Mouse (Mus musculus): ENCODE data around the gene Eras. TPM values are rescaled to one million over a fixed set of nuclear protein-coding genes. Genes with fewer than 3 reads are reported as not detected.

The Eras gene
- not detected in 2 replicates for total RNA-seq (2014; rRNA removed)
- polyA plus RNA-seq (2012; rRNA removed) = not detected in 2 replicates

DNA sequence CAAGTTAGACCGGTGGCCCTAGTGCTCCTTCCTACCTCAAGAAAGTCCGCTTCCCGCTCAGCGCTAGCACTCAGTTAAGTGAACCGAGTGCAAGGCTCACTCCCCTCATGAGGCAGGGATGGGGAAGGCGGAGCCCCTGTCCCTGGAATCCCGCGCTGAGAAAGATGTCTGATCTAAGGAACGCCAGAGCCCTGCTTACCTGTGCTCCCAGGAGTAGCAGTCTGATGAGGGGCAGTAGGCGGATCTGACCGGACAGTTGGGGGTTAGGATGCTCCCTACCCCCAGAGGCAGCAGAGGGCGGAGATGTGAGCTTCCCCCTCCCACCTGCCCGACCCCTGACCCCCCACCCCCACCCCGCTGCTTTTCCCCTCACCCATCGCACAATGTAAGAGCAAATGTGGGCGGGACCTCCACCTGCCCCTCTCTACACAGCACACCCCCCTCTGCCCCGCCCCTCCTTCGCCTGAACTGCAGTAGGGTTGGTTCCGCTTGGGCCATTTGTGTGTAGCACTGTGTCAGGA, at the start of gene Eras:
Gene Eras, minus strand, starts transcription at position 338 of the 521 bp plus-strand sequence.
- 26% methylated on average over 19 of the region's 19 CpGs for WGBS
- no peaks in the 10 kb centered on the region; the same call in 1 of the 2 replicates for H3K36me3 ChIP-seq (ENCODE audit: control insufficient read depth, insufficient read depth, low read length)
- no peak for DNase-seq (ENCODE audit: extremely low read depth, low read depth, low spot score)
- H3K9ac ChIP-seq (ENCODE audit: low read depth, low read length) = no peak within 1 kb of the TSS
- no peak within 1 kb of the TSS for H3K4me3 ChIP-seq (ENCODE audit: insufficient read depth, low read depth, low read length)
- no peaks in the 10 kb centered on the region for H3K4me1 ChIP-seq (ENCODE audit: control insufficient read depth, insufficient read depth, low read length)
- no peak within 1 kb of the TSS for H3K27ac ChIP-seq (replicated peaks; ENCODE audit: insufficient read depth, low read depth, low read length)
- H3K27me3 ChIP-seq (ENCODE audit: control insufficient read depth, insufficient read depth, low read length) = 0 out of 2 replicates have a peak, but pooled peaks cover 2% of the 10 kb centered on the region
- no peaks in the 10 kb centered on the region for H3K79me2 ChIP-seq (ENCODE audit: control insufficient read depth, insufficient read depth, low read length)
- TF ChIP-seq CTCF (IDR thresholded peaks at IDR 0.05; ENCODE audit: low read depth, low read length) (no peak), POLR2A (IDR thresholded peaks at IDR 0.05; ENCODE audit: extremely low read depth, insufficient read depth, low read length) (no peak)

DNA sequence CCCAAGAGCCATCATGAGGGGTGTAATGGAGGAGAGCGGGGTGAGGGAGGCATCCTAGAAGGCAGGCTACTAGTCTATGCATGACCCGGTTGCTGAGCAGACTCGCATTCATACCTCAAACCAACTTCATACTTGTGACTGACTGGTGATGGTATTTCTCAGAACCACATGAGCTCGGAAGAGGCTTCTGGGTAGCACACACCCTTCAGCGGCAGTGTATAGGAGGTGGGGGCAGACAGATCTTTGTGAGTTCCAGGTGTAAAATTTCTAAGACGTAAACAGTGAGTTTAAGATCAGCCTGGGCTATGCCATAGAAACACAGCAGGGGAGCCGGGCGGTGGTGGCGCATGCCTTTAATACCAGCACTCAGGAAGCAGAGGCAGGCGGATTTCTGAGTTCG, 49.5 kb upstream of the Eras start, which contains the start of gene Gata1:
Gene Gata1, minus strand, starts transcription at position 180 of the 400 bp plus-strand sequence.
- H3K9ac ChIP-seq (ENCODE audit: low read depth, low read length) = no peak within 1 kb of the TSS
- 87% methylated on average over 11 of the region's 11 CpGs for WGBS
- no peaks in the 10 kb centered on the region for H3K36me3 ChIP-seq (ENCODE audit: control insufficient read depth, insufficient read depth, low read length)
- DNase-seq (ENCODE audit: extremely low read depth, low read depth, low spot score) = no peak
- TF ChIP-seq CTCF (IDR thresholded peaks at IDR 0.05; ENCODE audit: low read depth, low read length) (no peak), POLR2A (IDR thresholded peaks at IDR 0.05; ENCODE audit: extremely low read depth, insufficient read depth, low read length) (no peak)
- H3K4me1 ChIP-seq (ENCODE audit: control insufficient read depth, insufficient read depth, low read length) = no peaks in the 10 kb centered on the region
- H3K4me3 ChIP-seq (ENCODE audit: insufficient read depth, low read depth, low read length) = no peak within 1 kb of the TSS
- H3K79me2 ChIP-seq (ENCODE audit: control insufficient read depth, insufficient read depth, low read length) = no peaks in the 10 kb centered on the region
- no peaks in the 10 kb centered on the region for H3K27me3 ChIP-seq (ENCODE audit: control insufficient read depth, insufficient read depth, low read length)
- no peak within 1 kb of the TSS for H3K27ac ChIP-seq (replicated peaks; ENCODE audit: insufficient read depth, low read depth, low read length)

DNA sequence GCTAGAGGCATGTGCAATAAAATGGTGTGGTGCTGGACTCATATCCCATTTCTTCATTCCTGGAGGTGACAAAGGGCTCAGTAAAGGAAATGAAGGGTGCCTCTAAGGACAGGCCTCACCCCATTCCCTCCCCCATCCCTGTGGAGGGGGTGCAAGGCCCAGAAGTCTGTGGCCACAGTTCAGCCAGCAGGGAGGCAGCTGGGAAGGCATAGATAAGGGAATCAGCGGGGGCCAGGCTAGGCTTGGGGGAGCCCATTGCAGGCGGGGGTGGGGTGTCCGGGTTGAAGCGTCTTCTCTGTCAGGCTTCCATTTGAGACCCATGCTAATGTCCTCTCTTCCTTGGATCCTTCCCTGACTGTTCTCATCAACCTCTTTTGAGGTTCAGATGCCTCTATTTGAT, 42.9 kb upstream of the Eras start:
- DNase-seq (ENCODE audit: extremely low read depth, low read depth, low spot score) = no peak
- Histone ChIP-seq H3K4me3 (ENCODE audit: insufficient read depth, low read depth, low read length) (no peak overlapping the region), H3K36me3 (ENCODE audit: control insufficient read depth, insufficient read depth, low read length) (no peaks in the 10 kb centered on the region), H3K9ac (ENCODE audit: low read depth, low read length) (no peak overlapping the region), H3K79me2 (ENCODE audit: control insufficient read depth, insufficient read depth, low read length) (no peaks in the 10 kb centered on the region), H3K27ac (replicated peaks; ENCODE audit: insufficient read depth, low read depth, low read length) (no peak overlapping the region), H3K4me1 (ENCODE audit: control insufficient read depth, insufficient read depth, low read length) (no peaks in the 10 kb centered on the region), H3K27me3 (ENCODE audit: control insufficient read depth, insufficient read depth, low read length) (no peaks in the 10 kb centered on the region)
- TF ChIP-seq POLR2A (IDR thresholded peaks at IDR 0.05; ENCODE audit: extremely low read depth, insufficient read depth, low read length) = no peak
- TF ChIP-seq CTCF (IDR thresholded peaks at IDR 0.05; ENCODE audit: low read depth, low read length) = no peak
- WGBS = 64% methylated on average over 4 of the region's 4 CpGs

DNA sequence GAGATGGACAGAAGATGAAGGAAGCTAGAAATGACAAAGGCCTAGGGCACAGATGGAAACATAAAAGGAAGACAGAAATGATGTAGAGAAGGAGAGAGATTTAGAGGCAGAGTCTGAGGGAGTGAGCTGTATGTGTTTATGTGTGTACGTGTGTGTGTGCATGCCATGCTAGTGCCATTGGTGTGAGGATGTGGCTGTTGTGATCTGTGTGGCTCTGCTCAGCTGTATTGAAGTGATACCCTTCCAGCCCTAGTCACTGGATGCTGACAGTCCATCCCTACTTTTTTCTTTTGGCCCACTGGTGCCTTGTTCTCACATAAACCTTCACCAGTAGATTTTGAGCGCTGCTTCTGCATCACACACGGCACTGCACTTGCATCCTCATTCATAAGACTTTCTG, 40.5 kb upstream of the Eras start:
- H3K27ac ChIP-seq (replicated peaks; ENCODE audit: insufficient read depth, low read depth, low read length) = no peak overlapping the region

DNA sequence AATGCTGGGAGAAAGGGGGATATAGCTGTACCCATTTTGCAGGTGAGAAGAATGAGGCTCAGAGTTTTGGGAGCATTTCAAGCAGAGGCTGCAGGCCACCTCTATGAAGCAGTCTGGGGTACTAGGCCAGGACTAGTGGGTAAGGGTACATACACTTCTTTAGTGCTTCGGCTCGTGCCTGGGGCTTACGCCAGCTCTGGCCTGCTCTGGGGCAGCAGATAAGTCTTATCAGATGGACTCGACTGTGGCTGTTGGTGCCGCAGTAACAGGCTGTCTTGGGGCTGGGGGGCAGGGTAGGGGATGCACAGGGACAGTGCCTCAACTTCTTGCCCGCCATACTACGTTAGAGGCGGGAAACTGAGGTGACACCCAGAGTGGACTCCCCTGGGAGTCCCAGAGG, 39.8 kb upstream of the Eras start:
- Histone ChIP-seq H3K79me2 (ENCODE audit: control insufficient read depth, insufficient read depth, low read length) (no peaks in the 10 kb centered on the region), H3K27me3 (ENCODE audit: control insufficient read depth, insufficient read depth, low read length) (no peaks in the 10 kb centered on the region), H3K9ac (ENCODE audit: low read depth, low read length) (no peak overlapping the region), H3K4me1 (ENCODE audit: control insufficient read depth, insufficient read depth, low read length) (no peaks in the 10 kb centered on the region), H3K36me3 (ENCODE audit: control insufficient read depth, insufficient read depth, low read length) (no peaks in the 10 kb centered on the region), H3K4me3 (ENCODE audit: insufficient read depth, low read depth, low read length) (no peak overlapping the region), H3K27ac (replicated peaks; ENCODE audit: insufficient read depth, low read depth, low read length) (no peak overlapping the region)
- no peak for DNase-seq (ENCODE audit: extremely low read depth, low read depth, low spot score)
- TF ChIP-seq CTCF (IDR thresholded peaks at IDR 0.05; ENCODE audit: low read depth, low read length) (no peak), POLR2A (IDR thresholded peaks at IDR 0.05; ENCODE audit: extremely low read depth, insufficient read depth, low read length) (no peak)
- WGBS = 77% methylated on average over 8 of the region's 8 CpGs

More for the DNA sequence above, 40.5 kb upstream of the Eras start:
- H3K4me1 ChIP-seq (ENCODE audit: control insufficient read depth, insufficient read depth, low read length) = no peaks in the 10 kb centered on the region
- H3K9ac ChIP-seq (ENCODE audit: low read depth, low read length) = no peak overlapping the region
- TF ChIP-seq POLR2A (IDR thresholded peaks at IDR 0.05; ENCODE audit: extremely low read depth, insufficient read depth, low read length) (no peak), CTCF (IDR thresholded peaks at IDR 0.05; ENCODE audit: low read depth, low read length) (no peak)
- H3K36me3 ChIP-seq (ENCODE audit: control insufficient read depth, insufficient read depth, low read length) = no peaks in the 10 kb centered on the region
- H3K4me3 ChIP-seq (ENCODE audit: insufficient read depth, low read depth, low read length) = no peak overlapping the region
- no peaks in the 10 kb centered on the region for H3K79me2 ChIP-seq (ENCODE audit: control insufficient read depth, insufficient read depth, low read length)
- H3K27me3 ChIP-seq (ENCODE audit: control insufficient read depth, insufficient read depth, low read length) = no peaks in the 10 kb centered on the region
- no peak for DNase-seq (ENCODE audit: extremely low read depth, low read depth, low spot score)
- WGBS = 92% methylated on average over 3 of the region's 3 CpGs

DNA sequence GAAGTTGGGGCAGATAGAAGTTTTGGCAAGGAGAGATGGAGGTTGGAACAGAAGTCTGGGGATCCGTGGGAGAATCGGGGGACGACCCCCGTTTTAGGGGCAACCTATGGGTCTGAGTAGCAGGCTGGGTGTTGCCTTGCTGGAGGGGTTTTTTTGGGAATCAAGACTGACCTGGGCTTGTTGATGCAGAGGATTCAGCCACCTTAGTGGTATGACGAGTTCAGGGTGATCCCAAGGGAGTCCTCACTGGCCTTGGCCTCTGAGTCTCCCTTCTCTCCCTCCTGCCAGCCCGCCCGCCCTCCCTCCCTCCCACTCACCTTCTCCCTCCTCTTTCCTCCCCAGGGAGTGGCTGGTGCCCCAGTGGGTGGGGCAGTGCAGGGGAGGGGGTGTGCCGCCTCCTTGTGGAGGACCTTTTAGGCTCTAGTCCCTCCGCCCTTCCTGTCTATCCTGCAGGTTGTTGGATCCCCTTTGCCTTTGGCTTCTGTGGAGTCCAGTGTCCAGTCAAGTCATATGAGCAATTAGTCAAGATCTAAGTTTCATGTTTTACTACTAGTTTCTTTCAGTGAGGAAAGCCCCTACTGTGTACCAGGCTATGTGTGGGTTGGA, 39.3 kb upstream of the Eras start:
- DNase-seq (ENCODE audit: extremely low read depth, low read depth, low spot score) = no peak
- TF ChIP-seq POLR2A (IDR thresholded peaks at IDR 0.05; ENCODE audit: extremely low read depth, insufficient read depth, low read length) (no peak), CTCF (IDR thresholded peaks at IDR 0.05; ENCODE audit: low read depth, low read length) (no peak)
- 79% methylated on average over 8 of the region's 9 CpGs for WGBS
- Histone ChIP-seq H3K79me2 (ENCODE audit: control insufficient read depth, insufficient read depth, low read length) (no peaks in the 10 kb centered on the region), H3K27ac (replicated peaks; ENCODE audit: insufficient read depth, low read depth, low read length) (no peak overlapping the region), H3K36me3 (ENCODE audit: control insufficient read depth, insufficient read depth, low read length) (no peaks in the 10 kb centered on the region), H3K4me3 (ENCODE audit: insufficient read depth, low read depth, low read length) (no peak overlapping the region), H3K27me3 (ENCODE audit: control insufficient read depth, insufficient read depth, low read length) (no peaks in the 10 kb centered on the region), H3K4me1 (ENCODE audit: control insufficient read depth, insufficient read depth, low read length) (no peaks in the 10 kb centered on the region), H3K9ac (ENCODE audit: low read depth, low read length) (no peak overlapping the region)

All from liver, adult 2 months (tissue).